Mouse (Mus musculus): ENCODE results near the gene Lclat1. TPM values are rescaled to one million over a fixed set of nuclear protein-coding genes. Genes with fewer than 3 reads are reported as not detected.

Lclat1 gene
- polyA plus RNA-seq, 1 experiment from 2014 or later = 15.2 TPM

- H3K36me3 ChIP-seq (ENCODE audit: control insufficient read depth, insufficient read depth, low read length) = no peaks in the 10 kb centered on the region
- 93% methylated on average over 5 of the region's 5 CpGs for WGBS
- no peaks in the 10 kb centered on the region for H3K9me3 ChIP-seq (ENCODE audit: control insufficient read depth, low read length)
- ATAC-seq (replicated peaks; ENCODE audit: low FRiP score) (no peak), DNase-seq (ENCODE audit: low spot score) (no peak)
- no peak overlapping the region for H3K27ac ChIP-seq (ENCODE audit: low read depth, low read length)
- no peak overlapping the region for H3K4me2 ChIP-seq (ENCODE audit: low read depth, low read length, severe bottlenecking)
- H3K4me3 ChIP-seq (ENCODE audit: low read depth, low read length) = no peak overlapping the region
- H3K9ac ChIP-seq (ENCODE audit: low read length) = no peak overlapping the region
- H3K27me3 ChIP-seq (ENCODE audit: control insufficient read depth, insufficient read depth, low read length) = no peaks in the 10 kb centered on the region
- H3K4me1 ChIP-seq (replicated peaks; ENCODE audit: control insufficient read depth, insufficient read depth, low read length) = no peaks in the 10 kb centered on the region
Measured at GRCm38 (mm10) chr17:73238501-73238900, 130.7 kb downstream of the Lclat1 start.

GRCm38 (mm10) chr17:73241085-73241848 is 133.5 kb downstream of the Lclat1 start:
- Histone ChIP-seq H3K4me3 (ENCODE audit: low read depth, low read length) (no peak overlapping the region), H3K4me1 (replicated peaks; ENCODE audit: control insufficient read depth, insufficient read depth, low read length) (no peaks in the 10 kb centered on the region), H3K9ac (ENCODE audit: low read length) (no peak overlapping the region), H3K36me3 (ENCODE audit: control insufficient read depth, insufficient read depth, low read length) (no peaks in the 10 kb centered on the region), H3K27me3 (ENCODE audit: control insufficient read depth, insufficient read depth, low read length) (no peaks in the 10 kb centered on the region), H3K27ac (ENCODE audit: low read depth, low read length) (no peak overlapping the region), H3K9me3 (ENCODE audit: control insufficient read depth, low read length) (no peaks in the 10 kb centered on the region), H3K4me2 (ENCODE audit: low read depth, low read length, severe bottlenecking) (no peak overlapping the region)
- ATAC-seq (replicated peaks; ENCODE audit: low FRiP score) (no peak), DNase-seq (ENCODE audit: low spot score) (no peak)
- WGBS = 83% methylated on average over 5 of the region's 5 CpGs

GRCm38 (mm10) chr17:73243676-73244075 is 135.9 kb downstream of the Lclat1 start:
- Histone ChIP-seq H3K27me3 (ENCODE audit: control insufficient read depth, insufficient read depth, low read length) (no peaks in the 10 kb centered on the region), H3K4me1 (replicated peaks; ENCODE audit: control insufficient read depth, insufficient read depth, low read length) (no peaks in the 10 kb centered on the region)

GRCm38 (mm10) chr17:73244596-73244995 is 136.8 kb downstream of the Lclat1 start:
- Histone ChIP-seq H3K36me3 (ENCODE audit: control insufficient read depth, insufficient read depth, low read length) (no peaks in the 10 kb centered on the region), H3K27ac (ENCODE audit: low read depth, low read length) (no peak overlapping the region), H3K4me1 (replicated peaks; ENCODE audit: control insufficient read depth, insufficient read depth, low read length) (no peaks in the 10 kb centered on the region), H3K9me3 (ENCODE audit: control insufficient read depth, low read length) (no peaks in the 10 kb centered on the region), H3K4me2 (ENCODE audit: low read depth, low read length, severe bottlenecking) (no peak overlapping the region), H3K9ac (ENCODE audit: low read length) (no peak overlapping the region), H3K4me3 (ENCODE audit: low read depth, low read length) (no peak overlapping the region), H3K27me3 (ENCODE audit: control insufficient read depth, insufficient read depth, low read length) (no peaks in the 10 kb centered on the region)
- ATAC-seq (replicated peaks; ENCODE audit: low FRiP score) (no peak), DNase-seq (ENCODE audit: low spot score) (no peak)
- WGBS = 98% methylated on average over 3 of the region's 3 CpGs

More at GRCm38 (mm10) chr17:73243676-73244075, 135.9 kb downstream of the Lclat1 start:
- ATAC-seq (replicated peaks; ENCODE audit: low FRiP score) = no peak
- no peak overlapping the region for H3K27ac ChIP-seq (ENCODE audit: low read depth, low read length)
- no peak overlapping the region for H3K4me3 ChIP-seq (ENCODE audit: low read depth, low read length)
- H3K9ac ChIP-seq (ENCODE audit: low read length) = no peak overlapping the region
- 96% methylated on average over 6 of the region's 6 CpGs for WGBS
- no peaks in the 10 kb centered on the region for H3K9me3 ChIP-seq (ENCODE audit: control insufficient read depth, low read length)
- no peak for DNase-seq (ENCODE audit: low spot score)
- no peaks in the 10 kb centered on the region for H3K36me3 ChIP-seq (ENCODE audit: control insufficient read depth, insufficient read depth, low read length)
- H3K4me2 ChIP-seq (ENCODE audit: low read depth, low read length, severe bottlenecking) = no peak overlapping the region

- Histone ChIP-seq H3K4me3 (ENCODE audit: low read depth, low read length) (no peak overlapping the region), H3K4me1 (replicated peaks; ENCODE audit: control insufficient read depth, insufficient read depth, low read length) (no peaks in the 10 kb centered on the region), H3K27ac (ENCODE audit: low read depth, low read length) (no peak overlapping the region), H3K36me3 (ENCODE audit: control insufficient read depth, insufficient read depth, low read length) (no peaks in the 10 kb centered on the region), H3K27me3 (ENCODE audit: control insufficient read depth, insufficient read depth, low read length) (no peaks in the 10 kb centered on the region), H3K9me3 (ENCODE audit: control insufficient read depth, low read length) (no peaks in the 10 kb centered on the region), H3K4me2 (ENCODE audit: low read depth, low read length, severe bottlenecking) (no peak overlapping the region), H3K9ac (ENCODE audit: low read length) (no peak overlapping the region)
- no peak for DNase-seq (ENCODE audit: low spot score)
- ATAC-seq (replicated peaks; ENCODE audit: low FRiP score) = no peak
- WGBS = 83% methylated on average over 13 of the region's 13 CpGs
Measured at GRCm38 (mm10) chr17:73245089-73245684, 137.4 kb downstream of the Lclat1 start.

GRCm38 (mm10) chr17:73246036-73246435 is 138.3 kb downstream of the Lclat1 start:
- ATAC-seq (replicated peaks; ENCODE audit: low FRiP score) (no peak), DNase-seq (ENCODE audit: low spot score) (no peak)
- Histone ChIP-seq H3K4me2 (ENCODE audit: low read depth, low read length, severe bottlenecking) (no peak overlapping the region), H3K4me1 (replicated peaks; ENCODE audit: control insufficient read depth, insufficient read depth, low read length) (no peaks in the 10 kb centered on the region), H3K36me3 (ENCODE audit: control insufficient read depth, insufficient read depth, low read length) (no peaks in the 10 kb centered on the region), H3K9ac (ENCODE audit: low read length) (no peak overlapping the region), H3K27me3 (ENCODE audit: control insufficient read depth, insufficient read depth, low read length) (no peaks in the 10 kb centered on the region), H3K27ac (ENCODE audit: low read depth, low read length) (no peak overlapping the region), H3K4me3 (ENCODE audit: low read depth, low read length) (no peak overlapping the region), H3K9me3 (ENCODE audit: control insufficient read depth, low read length) (no peaks in the 10 kb centered on the region)
- WGBS = 97% methylated on average over 3 of the region's 3 CpGs

- H3K9me3 ChIP-seq (ENCODE audit: control insufficient read depth, low read length) = no peaks in the 10 kb centered on the region
- H3K27ac ChIP-seq (ENCODE audit: low read depth, low read length) = no peak overlapping the region
- DNase-seq (ENCODE audit: low spot score) (no peak), ATAC-seq (replicated peaks; ENCODE audit: low FRiP score) (no peak)
- 95% methylated on average over 2 of the region's 2 CpGs for WGBS
- no peaks in the 10 kb centered on the region for H3K36me3 ChIP-seq (ENCODE audit: control insufficient read depth, insufficient read depth, low read length)
- no peak overlapping the region for H3K4me3 ChIP-seq (ENCODE audit: low read depth, low read length)
- no peaks in the 10 kb centered on the region for H3K4me1 ChIP-seq (replicated peaks; ENCODE audit: control insufficient read depth, insufficient read depth, low read length)
- no peaks in the 10 kb centered on the region for H3K27me3 ChIP-seq (ENCODE audit: control insufficient read depth, insufficient read depth, low read length)
- H3K4me2 ChIP-seq (ENCODE audit: low read depth, low read length, severe bottlenecking) = no peak overlapping the region
- no peak overlapping the region for H3K9ac ChIP-seq (ENCODE audit: low read length)
Measured at GRCm38 (mm10) chr17:73246926-73247325, 139.1 kb downstream of the Lclat1 start.

- no peak for ATAC-seq (replicated peaks; ENCODE audit: low FRiP score)
- Histone ChIP-seq H3K9ac (ENCODE audit: low read length) (no peak overlapping the region), H3K4me3 (ENCODE audit: low read depth, low read length) (no peak overlapping the region), H3K27me3 (ENCODE audit: control insufficient read depth, insufficient read depth, low read length) (no peaks in the 10 kb centered on the region), H3K4me1 (replicated peaks; ENCODE audit: control insufficient read depth, insufficient read depth, low read length) (no peaks in the 10 kb centered on the region), H3K9me3 (ENCODE audit: control insufficient read depth, low read length) (no peaks in the 10 kb centered on the region), H3K27ac (ENCODE audit: low read depth, low read length) (no peak overlapping the region), H3K4me2 (ENCODE audit: low read depth, low read length, severe bottlenecking) (no peak overlapping the region), H3K36me3 (ENCODE audit: control insufficient read depth, insufficient read depth, low read length) (no peaks in the 10 kb centered on the region)
- no peak for DNase-seq (ENCODE audit: low spot score)
- WGBS = 93% methylated on average over 14 of the region's 14 CpGs
Measured at GRCm38 (mm10) chr17:73247758-73248157, 140.0 kb downstream of the Lclat1 start.
